Mouse (Mus musculus) ES-Bruce4 (cell line): ENCODE measurements around the gene Xpot. TPM values are rescaled to one million over a fixed set of nuclear protein-coding genes. Genes with fewer than 3 reads are reported as not detected.

Experiments used
- H3K27ac ChIP-seq: 2 replicates; pipeline ENCODE4 v1.5.1; 2012; ENCODE audit warnings: low read length, inconsistent platforms; ENCODE audit not compliant: insufficient read depth
- H3K27me3 ChIP-seq: 2 replicates; pipeline ENCODE4 v1.6.1; 2012; ENCODE audit warnings: mild to moderate bottlenecking, low read length, inconsistent platforms; ENCODE audit not compliant: control insufficient read depth, poor library complexity, insufficient read depth, severe bottlenecking
- H3K36me3 ChIP-seq: 2 replicates; pipeline ENCODE4 v1.6.1; 2012; ENCODE audit warnings: inconsistent platforms, mild to moderate bottlenecking, low read length, moderate library complexity; ENCODE audit not compliant: control insufficient read depth, poor library complexity, insufficient read depth, severe bottlenecking
- H3K4me1 ChIP-seq: one replicate; pipeline ENCODE4 v1.8.1; 2011; ENCODE audit warnings: low read length; ENCODE audit not compliant: control insufficient read depth, insufficient read depth
- H3K4me3 ChIP-seq: 2 replicates; pipeline ENCODE4 v1.5.1; 2011; ENCODE audit warnings: low read depth, mild to moderate bottlenecking, low read length
- H3K9ac ChIP-seq: 2 replicates; pipeline ENCODE4 v1.6.1; 2012; ENCODE audit warnings: low read depth, mild to moderate bottlenecking, inconsistent platforms; ENCODE audit not compliant: poor library complexity, severe bottlenecking
- H3K9me3 ChIP-seq: replicated peaks from 2 replicates; pipeline ENCODE4 v1.6.1; 2012; ENCODE audit warnings: mild to moderate bottlenecking, low read length, inconsistent platforms; ENCODE audit not compliant: control insufficient read depth, poor library complexity, insufficient read depth, severe bottlenecking
- CTCF ChIP-seq: IDR thresholded peaks from one replicate; pipeline ENCODE4 v1.8.1; 2011; ENCODE audit warnings: low read depth, low read length
- EP300 ChIP-seq: IDR thresholded peaks from 2 replicates; pipeline ENCODE4 v1.6.1; 2011; ENCODE audit warnings: low read depth, low read length; ENCODE audit not compliant: insufficient read depth
- POLR2A ChIP-seq: IDR thresholded peaks from one replicate; pipeline ENCODE4 v1.8.1; 2011; ENCODE audit warnings: low read length; ENCODE audit not compliant: insufficient read depth
- polyA plus RNA-seq: library from polyadenylated mRNA; stranded (reverse); fragments of >200 nt; gene quantifications from 2 replicates; pipeline ENCODE4 v1.2.4, GENCODE M21; 2011; ENCODE audit warnings: low read depth; ENCODE audit not compliant: missing spikeins, insufficient read depth, insufficient read length

Xpot gene
- polyA plus RNA-seq, 1 experiment: 132 TPM

DNA sequence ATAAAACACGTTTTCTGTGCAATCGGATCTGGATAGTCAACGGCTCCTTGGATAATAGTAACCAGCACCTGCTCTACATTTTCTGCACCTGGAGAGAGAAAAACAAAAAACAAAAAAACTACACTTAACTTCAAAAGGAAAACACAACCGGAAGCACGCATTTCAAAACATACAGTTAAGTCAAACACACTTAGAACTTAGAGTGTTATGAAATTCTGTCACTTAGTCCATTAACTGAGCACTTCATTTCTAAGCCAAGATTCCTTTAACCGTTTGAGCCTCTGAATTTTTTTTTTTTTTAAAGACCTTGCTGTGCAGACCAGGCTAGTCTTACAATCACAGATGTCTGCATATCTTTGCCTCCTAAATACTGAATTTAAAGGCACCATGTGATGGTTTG is 24.9 kb downstream of the Xpot start:
- H3K9me3 ChIP-seq: no peaks in the 10 kb centered on the region
- H3K36me3 ChIP-seq: peaks cover 60% of the 10 kb centered on the region
- no peaks in the 10 kb centered on the region for H3K4me1 ChIP-seq
- H3K27me3 ChIP-seq: no peaks in the 10 kb centered on the region
- no peak for TF ChIP-seq EP300
- TF ChIP-seq POLR2A: no peak
- no peak for TF ChIP-seq CTCF
- H3K27ac ChIP-seq: no peak overlapping the region
- no peak overlapping the region for H3K4me3 ChIP-seq
- no peak overlapping the region for H3K9ac ChIP-seq

DNA sequence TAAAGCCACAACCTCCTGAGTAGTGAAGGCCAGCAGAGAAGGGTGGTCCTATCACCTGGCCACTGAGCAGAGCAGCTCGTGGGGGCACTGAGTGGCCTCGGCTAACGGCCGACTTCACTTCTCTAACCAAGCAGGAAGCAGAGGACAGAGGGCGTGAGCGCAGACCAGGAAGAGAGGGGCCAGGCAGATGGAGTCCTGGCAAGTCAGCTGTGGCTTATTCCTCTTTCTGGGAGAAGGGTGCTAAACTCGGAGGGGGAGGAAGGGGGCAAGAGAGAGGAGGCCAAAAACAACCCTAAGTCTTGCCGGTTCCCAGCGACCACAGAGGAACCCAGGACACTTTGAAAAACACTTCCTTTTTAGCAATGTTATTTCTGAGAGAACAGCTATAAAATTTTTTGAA is 29.6 kb downstream of the Xpot start:
- Histone ChIP-seq H3K27me3 (no peaks in the 10 kb centered on the region), H3K36me3 (peaks cover 50% of the 10 kb centered on the region), H3K4me3 (no peak overlapping the region), H3K9ac (no peak overlapping the region), H3K4me1 (peaks cover 2% of the 10 kb centered on the region), H3K9me3 (no peaks in the 10 kb centered on the region), H3K27ac (no peak overlapping the region)
- no peak for TF ChIP-seq CTCF
- TF ChIP-seq POLR2A: no peak
- TF ChIP-seq EP300: no peak

- Histone ChIP-seq H3K9ac (no peak overlapping the region), H3K4me1 (peaks cover 2% of the 10 kb centered on the region), H3K27ac (no peak overlapping the region), H3K4me3 (no peak overlapping the region), H3K27me3 (no peaks in the 10 kb centered on the region), H3K36me3 (peaks cover 19% of the 10 kb centered on the region), H3K9me3 (no peaks in the 10 kb centered on the region)
- TF ChIP-seq EP300: no peak
- no peak for TF ChIP-seq POLR2A
- no peak for TF ChIP-seq CTCF
Observed at GRCm38 (mm10) chr10:121591106-121591505, 35.0 kb downstream of the Xpot start.

- TF ChIP-seq CTCF: no peak
- TF ChIP-seq POLR2A: no peak
- no peak for TF ChIP-seq EP300
- Histone ChIP-seq H3K27me3 (no peaks in the 10 kb centered on the region), H3K27ac (no peak overlapping the region), H3K9me3 (no peaks in the 10 kb centered on the region), H3K9ac (peak overlapping the region; percentile 95), H3K36me3 (peaks cover 2% of the 10 kb centered on the region), H3K4me3 (no peak overlapping the region), H3K4me1 (no peaks in the 10 kb centered on the region)
Observed at GRCm38 (mm10) chr10:121587371-121587840, 38.7 kb downstream of the Xpot start.

- H3K4me3 ChIP-seq: peak within 1 kb of the TSS; percentile 85
- no peaks in the 10 kb centered on the region; the same call in 1 of the 2 replicates for H3K36me3 ChIP-seq
- H3K4me1 ChIP-seq: no peaks in the 10 kb centered on the region
- H3K9me3 ChIP-seq: no peaks in the 10 kb centered on the region
- no peaks in the 10 kb centered on the region for H3K27me3 ChIP-seq
- TF ChIP-seq EP300 (0 out of 2 replicates have a peak, but pooled peaks have one; percentile 13), POLR2A (no peak)
- H3K9ac ChIP-seq: peak within 1 kb of the TSS; percentile 95
- peak within 1 kb of the TSS; percentile 13; the same call in 1 of the 2 replicates for H3K27ac ChIP-seq
Observed at GRCm38 (mm10) chr10:121586675-121587370, 39.3 kb downstream of the Xpot start, which contains the start of gene Tbk1. Tbk1 (minus strand) TSS chr10:121586787.

GRCm38 (mm10) chr10:121585791-121586642 is 40.1 kb downstream of the Xpot start:
- Histone ChIP-seq H3K27ac (0 out of 2 replicates have a peak overlapping the region, but pooled peaks have one; percentile 13), H3K9ac (peak overlapping the region; percentile 95), H3K4me1 (no peaks in the 10 kb centered on the region), H3K36me3 (no peaks in the 10 kb centered on the region; the same call in 1 of the 2 replicates), H3K4me3 (peak overlapping the region; percentile 85), H3K27me3 (no peaks in the 10 kb centered on the region), H3K9me3 (no peaks in the 10 kb centered on the region)
- no peak for TF ChIP-seq CTCF
- no peak for TF ChIP-seq EP300
- TF ChIP-seq POLR2A: no peak
